In genomic region chr12:25157238-25157637, GRCm38 (mm10) we compare ENCODE assay signal across 35 mouse cellular contexts.
DNase-seq lines count a peak whose midpoint lies in the region; ATAC-seq and TF ChIP-seq lines count a peak whose summit lies in the region.
"Had no signal": no experiment of that assay in that cellular context is flagged by ENCODE, and none has a peak within 500 bp of the region (broad histone marks: within the 10 kb centered on the region; RNA-seq: fewer than 3 reads in every experiment).

No protein-coding gene starts in this region.

- no peak overlapping the region for H3K27ac ChIP-seq in kidney, adult 2 months (ENCODE audit: insufficient read depth, low read depth, low read length)
- H3K27ac ChIP-seq: forebrain, embryonic 15.5 days; heart, embryonic 13.5 days; hindbrain, postnatal 0 days; intestine, embryonic 15.5 days; kidney, postnatal 0 days; limb, embryonic 15.5 days; liver, embryonic 13.5 days; macrophage; midbrain, embryonic 15.5 days; neural tube, embryonic 15.5 days; stomach, embryonic 15.5 days had no signal

- DNase-seq in urinary bladder, postnatal 14 days (ENCODE audit: low spot score): peak; percentile 53
- no peak for DNase-seq in urinary bladder, adult 18-20 months (ENCODE audit: low spot score in 2 of 2)
- DNase-seq in splenic B cell, adult 2 months (ENCODE audit: low read depth, low spot score): peak; percentile 31
- no peak for DNase-seq in cerebellum, adult 18-20 months
- DNase-seq in ovary, adult 18-20 months (ENCODE audit: low spot score): no peak
- DNase-seq in kidney, adult 2 months: no peak
- DNase-seq: adrenal gland, adult 8-10 months; B cell, adult 2 months; cerebellum, adult 9-11 months; gastrocnemius, postnatal 25 days; heart, adult 18-20 months; heart, postnatal 10 days; kidney, adult 8-10 months; kidney, postnatal 4 days; layer of hippocampus, postnatal 36 days; left cerebral cortex, postnatal 4 days; liver, embryonic 13.5 days; lung, adult 2 months; lung, postnatal 10 days; right cerebral cortex, adult 18-20 months; right cerebral cortex, postnatal 4 days; thymus, adult 18-20 months; thymus, postnatal 25 days had no signal

- H3K36me3 ChIP-seq in splenic B cell, adult 2 months (ENCODE audit: control insufficient read depth, insufficient read depth, low read length, poor library complexity, severe bottlenecking): no peaks in the 10 kb centered on the region
- H3K36me3 ChIP-seq in kidney, adult 2 months (ENCODE audit: control insufficient read depth, insufficient read depth, low read length): no peaks in the 10 kb centered on the region
- H3K36me3 ChIP-seq: forebrain, embryonic 15.5 days; heart, embryonic 13.5 days; intestine, embryonic 15.5 days; limb, embryonic 15.5 days; liver, embryonic 13.5 days; midbrain, embryonic 10.5 days; midbrain, embryonic 15.5 days; neural tube, embryonic 15.5 days; stomach, embryonic 15.5 days had no signal

- no peaks in the 10 kb centered on the region for H3K27me3 ChIP-seq in splenic B cell, adult 2 months (ENCODE audit: control insufficient read depth, insufficient read depth, low read length, poor library complexity, severe bottlenecking)
- H3K27me3 ChIP-seq in kidney, adult 2 months (replicated peaks; ENCODE audit: control insufficient read depth, insufficient read depth, low read length): no peaks in the 10 kb centered on the region
- H3K27me3 ChIP-seq: forebrain, embryonic 15.5 days; heart, embryonic 13.5 days; intestine, embryonic 15.5 days; limb, embryonic 15.5 days; liver, embryonic 13.5 days; midbrain, embryonic 15.5 days; neural tube, embryonic 15.5 days; stomach, embryonic 15.5 days had no signal

- 0 out of 2 replicates have a peak, but pooled peaks cover 4% of the 10 kb centered on the region for H3K4me1 ChIP-seq in kidney, adult 2 months (ENCODE audit: control insufficient read depth, insufficient read depth, low read length)
- H3K4me1 ChIP-seq: forebrain, embryonic 15.5 days; liver, embryonic 13.5 days; midbrain, embryonic 15.5 days; stomach, embryonic 15.5 days had no signal

- ATAC-seq in granulocyte monocyte progenitor cell, adult 5-6 weeks (replicated peaks; ENCODE audit: poor library complexity, severe bottlenecking): peak; percentile 90
- ATAC-seq: forebrain, embryonic 15.5 days; hindbrain, postnatal 0 days; intestine, embryonic 15.5 days; midbrain, embryonic 15.5 days had no signal

- WGBS in kidney, adult 2 months: 82% methylated on average over 5 of the region's 5 CpGs

- TF ChIP-seq POLR2A in kidney, adult 2 months (IDR thresholded peaks at IDR 0.05; ENCODE audit: low read depth, low read length): no peak

- no peak overlapping the region for H3K4me3 ChIP-seq in kidney, adult 2 months (ENCODE audit: insufficient read depth, low read depth, low read length)
- H3K4me3 ChIP-seq: forebrain, embryonic 15.5 days; heart, embryonic 13.5 days; intestine, embryonic 15.5 days; limb, embryonic 15.5 days; liver, embryonic 13.5 days; midbrain, embryonic 10.5 days; midbrain, embryonic 15.5 days; neural tube, embryonic 15.5 days; stomach, embryonic 15.5 days had no signal

- no peak for TF ChIP-seq CTCF in kidney, adult 2 months (conservative IDR thresholded peaks at IDR 0.05; ENCODE audit: insufficient read depth, insufficient read length, low read depth, low read length)

Comparison
In these comparisons a context has a peak if more than half of its experiments do, and no peak if none do; other contexts are left out.
1. DNase-seq: peak in urinary bladder, postnatal 14 days (single experiment) and splenic B cell, adult 2 months (single experiment); none in urinary bladder, adult 18-20 months (0 of 2), cerebellum, adult 18-20 months (0 of 2), ovary, adult 18-20 months (single experiment) and kidney, adult 2 months (single experiment).